Mouse (Mus musculus): ENCODE measurements around the gene Avil. TPM values are rescaled to one million over a fixed set of nuclear protein-coding genes. Genes with fewer than 3 reads are reported as not detected.

Avil gene
- polyA plus RNA-seq, 1 experiment: not detected

DNA sequence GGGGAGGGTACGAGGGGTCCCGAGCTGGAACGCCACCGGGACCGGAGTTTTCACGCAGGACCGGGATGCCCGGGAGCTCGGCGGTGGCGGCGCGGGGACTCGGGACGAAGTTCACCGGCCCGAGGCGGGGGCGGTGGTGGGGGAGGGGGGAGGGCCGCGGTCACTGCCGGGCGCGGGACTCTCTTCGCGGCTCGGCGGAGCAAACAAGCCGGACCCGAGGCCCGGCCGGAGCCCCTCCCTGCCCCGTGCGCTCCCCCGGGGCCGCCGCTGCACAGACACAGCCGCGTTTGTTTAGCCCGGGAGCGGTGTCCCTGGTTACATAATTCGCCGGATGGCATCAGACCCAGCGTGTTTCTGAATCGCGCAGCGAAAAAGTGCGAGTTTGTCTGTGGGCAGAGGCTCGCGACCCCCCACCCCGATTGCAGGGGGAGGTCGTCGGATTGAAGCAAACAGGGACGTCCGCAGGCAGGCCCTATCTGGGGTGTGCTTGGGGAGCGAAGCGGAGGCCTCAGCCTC is 20.8 kb upstream of the Avil start:
- peak overlapping the region; percentile 75 for H3K4me3 ChIP-seq (ENCODE audit: insufficient read depth, low read depth, low read length)
- H3K4me1 ChIP-seq (ENCODE audit: control insufficient read depth, insufficient read depth, low read length): peaks cover 28% of the 10 kb centered on the region
- under 1% methylated on average over 52 of the region's 57 CpGs for WGBS
- H3K27ac ChIP-seq (ENCODE audit: insufficient read depth, low read depth, low read length): peak overlapping the region; percentile 98
- TF ChIP-seq POLR2A (IDR thresholded peaks at IDR 0.05; ENCODE audit: insufficient read depth, low read depth, low read length) (no peak; the same call in 1 of the 2 replicates), CTCF (IDR thresholded peaks at IDR 0.05; ENCODE audit: insufficient read depth, low read depth, low read length) (no peak)

DNA sequence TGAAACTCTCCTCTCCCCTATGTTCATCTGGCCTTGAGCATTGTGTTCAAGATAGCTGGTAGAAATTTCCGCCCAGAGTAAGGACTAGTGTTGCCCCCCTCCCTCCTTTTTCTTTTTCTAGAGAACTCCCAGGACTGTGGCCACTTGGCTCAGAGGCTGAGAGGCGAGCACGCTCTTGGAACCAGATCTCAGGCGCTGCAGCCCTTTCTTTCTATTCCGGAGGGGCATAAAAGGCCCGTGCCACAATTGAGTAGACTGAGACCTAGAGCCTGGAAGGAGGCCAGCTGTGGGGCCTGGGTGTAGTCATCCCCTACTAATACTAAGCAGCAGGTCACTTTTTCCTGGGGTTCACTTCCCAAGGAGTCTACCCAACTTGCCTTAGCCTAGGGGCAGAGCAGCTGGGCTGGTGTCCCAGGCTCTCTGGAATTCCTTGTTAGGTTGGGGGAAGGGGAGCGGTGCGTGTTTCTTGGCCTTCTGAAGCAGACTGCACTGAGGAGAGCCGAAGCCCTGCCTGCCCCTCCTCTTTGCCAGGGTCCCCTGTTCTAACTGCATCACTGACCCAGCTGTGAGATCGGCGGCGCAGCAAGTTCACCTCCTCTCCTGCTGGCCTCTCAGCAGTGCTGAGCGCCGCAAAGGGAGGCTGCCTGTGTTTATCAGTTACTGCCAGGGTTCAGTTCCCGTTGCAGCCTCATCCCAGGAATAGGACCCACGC is 20.1 kb upstream of the Avil start:
- H3K4me3 ChIP-seq (ENCODE audit: insufficient read depth, low read depth, low read length): peak overlapping the region; percentile 75
- peaks cover 34% of the 10 kb centered on the region for H3K4me1 ChIP-seq (ENCODE audit: control insufficient read depth, insufficient read depth, low read length)
- TF ChIP-seq CTCF (IDR thresholded peaks at IDR 0.05; ENCODE audit: insufficient read depth, low read depth, low read length) (no peak), POLR2A (IDR thresholded peaks at IDR 0.05; ENCODE audit: insufficient read depth, low read depth, low read length) (no peak; the same call in 1 of the 2 replicates)
- under 1% methylated on average over 16 of the region's 16 CpGs for WGBS
- peak overlapping the region; percentile 90 for H3K27ac ChIP-seq (ENCODE audit: insufficient read depth, low read depth, low read length)

DNA sequence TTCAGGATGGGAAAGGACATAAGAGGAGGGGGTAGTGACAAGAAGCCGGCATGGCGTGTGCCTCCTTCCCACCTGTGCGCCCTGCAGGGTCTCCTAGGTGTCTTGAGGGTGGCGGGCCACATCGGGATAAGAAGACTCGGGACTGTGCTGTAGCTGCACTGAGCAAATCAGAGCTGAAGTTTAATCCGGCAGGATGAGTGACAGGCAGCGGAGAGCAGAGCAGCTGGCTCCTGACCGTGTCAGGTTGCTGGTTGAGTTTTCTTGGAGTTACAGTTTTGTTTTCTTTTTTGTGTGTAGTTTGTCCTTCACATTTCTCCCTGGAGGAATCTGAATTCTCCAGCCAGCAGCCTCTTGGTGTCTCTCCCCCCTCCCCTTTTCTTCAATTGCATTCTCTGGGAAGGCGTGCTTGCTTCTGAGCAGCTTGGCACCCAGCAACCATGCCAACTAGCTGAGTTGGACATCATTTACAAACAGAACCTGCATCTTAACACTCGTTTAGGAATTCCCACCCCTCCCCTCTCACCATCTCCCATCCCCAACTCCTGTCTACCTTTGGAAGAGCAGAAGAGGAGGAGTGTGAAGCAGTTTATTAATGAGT is 19.5 kb upstream of the Avil start:
- no peak for TF ChIP-seq POLR2A (IDR thresholded peaks at IDR 0.05; ENCODE audit: insufficient read depth, low read depth, low read length)
- TF ChIP-seq CTCF (IDR thresholded peaks at IDR 0.05; ENCODE audit: insufficient read depth, low read depth, low read length): no peak
- Histone ChIP-seq H3K27ac (ENCODE audit: insufficient read depth, low read depth, low read length) (peak overlapping the region; percentile 90), H3K4me1 (ENCODE audit: control insufficient read depth, insufficient read depth, low read length) (peaks cover 39% of the 10 kb centered on the region), H3K4me3 (ENCODE audit: insufficient read depth, low read depth, low read length) (peak overlapping the region; percentile 75)
- 7% methylated on average over 11 of the region's 11 CpGs for WGBS

DNA sequence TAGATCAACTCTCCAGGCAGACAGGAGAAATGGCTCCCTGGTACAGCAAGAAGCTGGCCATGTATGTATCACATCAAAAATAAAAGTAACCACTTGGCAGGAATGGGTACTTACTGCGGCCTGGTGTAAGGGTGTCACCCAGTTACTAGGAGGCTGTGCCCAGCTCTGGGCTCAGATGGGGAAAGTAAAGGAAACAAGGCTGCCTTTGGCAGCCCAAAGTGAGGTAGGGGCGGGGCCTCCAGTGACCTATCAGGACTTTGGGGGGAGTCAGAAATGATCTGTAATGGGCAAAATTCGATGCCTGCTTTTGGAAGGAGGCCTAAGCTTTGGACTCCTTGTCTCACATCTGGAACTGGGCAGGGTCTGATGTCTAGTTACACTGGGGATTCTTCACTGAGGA is 18.8 kb upstream of the Avil start:
- H3K4me1 ChIP-seq (ENCODE audit: control insufficient read depth, insufficient read depth, low read length): peaks cover 46% of the 10 kb centered on the region
- TF ChIP-seq POLR2A (IDR thresholded peaks at IDR 0.05; ENCODE audit: insufficient read depth, low read depth, low read length): no peak
- TF ChIP-seq CTCF (IDR thresholded peaks at IDR 0.05; ENCODE audit: insufficient read depth, low read depth, low read length): no peak
- peak overlapping the region; percentile 58 for H3K4me3 ChIP-seq (ENCODE audit: insufficient read depth, low read depth, low read length)
- WGBS: 18% methylated on average over 3 of the region's 3 CpGs
- H3K27ac ChIP-seq (ENCODE audit: insufficient read depth, low read depth, low read length): peak overlapping the region; percentile 84

DNA sequence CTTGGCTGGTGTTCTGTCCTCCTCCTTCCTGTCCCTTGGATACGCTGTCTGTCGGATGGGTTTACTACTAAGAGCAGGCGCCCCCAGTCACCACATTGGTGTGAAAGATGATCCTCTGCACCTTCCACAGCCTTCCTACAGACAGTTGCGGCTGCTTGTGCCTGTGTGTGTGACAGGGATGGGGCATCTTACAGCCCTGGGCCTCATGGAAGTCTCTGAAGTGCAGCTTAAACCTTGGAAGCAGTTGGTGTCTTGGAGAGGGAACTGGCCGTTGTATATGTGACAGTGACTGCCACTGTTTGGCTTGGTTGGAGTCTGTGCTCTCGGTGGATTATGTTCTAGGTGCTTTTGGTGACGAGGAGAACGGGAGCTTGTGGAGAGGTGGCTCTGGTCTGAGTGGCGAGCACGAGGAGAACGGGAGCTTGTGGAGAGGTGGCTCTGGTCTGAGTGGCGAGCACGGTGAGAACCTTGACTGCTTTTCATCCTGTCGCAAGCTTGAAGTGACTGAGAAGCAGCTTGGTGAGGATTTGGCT is 17.2 kb upstream of the Avil start:
- Histone ChIP-seq H3K27ac (ENCODE audit: insufficient read depth, low read depth, low read length) (peak overlapping the region; percentile 84), H3K4me3 (ENCODE audit: insufficient read depth, low read depth, low read length) (peak overlapping the region; percentile 40), H3K4me1 (ENCODE audit: control insufficient read depth, insufficient read depth, low read length) (peaks cover 56% of the 10 kb centered on the region)
- TF ChIP-seq CTCF (IDR thresholded peaks at IDR 0.05; ENCODE audit: insufficient read depth, low read depth, low read length) (no peak), POLR2A (IDR thresholded peaks at IDR 0.05; ENCODE audit: insufficient read depth, low read depth, low read length) (no peak)
- 7% methylated on average over 14 of the region's 14 CpGs for WGBS

DNA sequence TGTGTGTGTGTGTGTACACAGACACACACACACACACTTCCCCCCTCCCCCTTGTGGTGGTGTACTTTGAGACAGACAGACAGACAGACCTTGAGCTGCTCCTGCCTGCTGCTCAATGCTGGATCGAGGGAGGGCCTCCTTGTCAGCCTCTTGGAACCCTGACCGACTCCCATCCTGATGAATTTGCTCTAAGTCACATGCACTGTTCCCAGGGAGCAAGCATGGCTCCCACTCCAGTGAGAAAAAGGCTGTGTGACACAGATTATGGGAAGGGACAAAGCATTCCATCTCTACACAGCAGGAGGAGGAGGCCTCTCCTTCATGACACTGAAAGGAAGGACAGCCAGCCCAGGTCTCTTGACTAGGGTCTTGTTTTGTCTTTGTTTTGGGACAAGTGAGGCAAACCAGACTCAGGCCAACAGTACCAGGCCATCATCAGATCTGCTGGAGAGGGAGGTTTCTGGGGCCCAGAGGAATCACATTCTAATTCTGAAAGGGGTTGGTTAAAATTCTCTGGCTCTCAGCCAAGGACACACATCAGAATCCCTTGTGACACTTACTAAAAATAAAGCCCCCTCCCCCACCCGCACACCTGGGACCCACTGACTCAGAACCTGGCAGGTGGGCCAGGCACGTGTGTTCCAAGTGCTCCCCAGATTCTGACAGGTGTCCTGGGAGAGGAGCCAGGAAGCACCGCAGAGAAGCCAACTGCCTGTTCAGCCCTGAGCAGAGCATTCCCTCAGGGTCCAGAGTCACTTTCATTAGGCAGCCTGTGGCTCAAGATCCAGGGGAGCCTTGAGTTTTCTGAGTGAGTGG is 16.1 kb upstream of the Avil start:
- Histone ChIP-seq H3K4me3 (ENCODE audit: insufficient read depth, low read depth, low read length) (peak overlapping the region; percentile 15), H3K4me1 (ENCODE audit: control insufficient read depth, insufficient read depth, low read length) (peaks cover 67% of the 10 kb centered on the region), H3K27ac (ENCODE audit: insufficient read depth, low read depth, low read length) (peak overlapping the region; percentile 59)
- WGBS: 7% methylated on average over 5 of the region's 5 CpGs
- TF ChIP-seq POLR2A (IDR thresholded peaks at IDR 0.05; ENCODE audit: insufficient read depth, low read depth, low read length) (no peak), CTCF (IDR thresholded peaks at IDR 0.05; ENCODE audit: insufficient read depth, low read depth, low read length) (no peak)

DNA sequence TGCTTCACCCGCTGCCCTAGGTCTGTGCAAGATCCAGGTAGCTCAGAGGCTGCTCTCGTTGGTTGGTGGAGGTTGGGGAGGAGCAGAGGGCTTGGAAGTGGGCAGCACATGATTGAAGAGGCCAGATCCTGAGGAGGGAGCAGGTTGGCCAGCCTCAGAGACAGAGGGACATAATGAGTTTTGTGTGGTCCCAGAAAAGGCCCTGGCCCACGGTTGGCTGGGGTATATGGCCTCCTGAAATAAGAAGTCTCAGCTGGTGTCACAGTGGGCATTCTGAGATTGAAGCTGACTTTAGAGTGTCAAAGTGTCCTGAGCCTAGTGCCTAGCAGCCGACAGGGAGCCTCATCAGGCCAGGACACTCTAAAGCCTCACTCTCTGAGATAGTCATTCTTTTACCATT is 15.4 kb upstream of the Avil start:
- 36% methylated on average over 4 of the region's 4 CpGs for WGBS
- Histone ChIP-seq H3K27ac (ENCODE audit: insufficient read depth, low read depth, low read length) (peak overlapping the region; percentile 42; the same call in 1 of the 2 replicates), H3K4me1 (ENCODE audit: control insufficient read depth, insufficient read depth, low read length) (peaks cover 70% of the 10 kb centered on the region), H3K4me3 (ENCODE audit: insufficient read depth, low read depth, low read length) (no peak overlapping the region; the same call in 1 of the 2 replicates)
- TF ChIP-seq POLR2A (IDR thresholded peaks at IDR 0.05; ENCODE audit: insufficient read depth, low read depth, low read length) (no peak), CTCF (IDR thresholded peaks at IDR 0.05; ENCODE audit: insufficient read depth, low read depth, low read length) (no peak)

DNA sequence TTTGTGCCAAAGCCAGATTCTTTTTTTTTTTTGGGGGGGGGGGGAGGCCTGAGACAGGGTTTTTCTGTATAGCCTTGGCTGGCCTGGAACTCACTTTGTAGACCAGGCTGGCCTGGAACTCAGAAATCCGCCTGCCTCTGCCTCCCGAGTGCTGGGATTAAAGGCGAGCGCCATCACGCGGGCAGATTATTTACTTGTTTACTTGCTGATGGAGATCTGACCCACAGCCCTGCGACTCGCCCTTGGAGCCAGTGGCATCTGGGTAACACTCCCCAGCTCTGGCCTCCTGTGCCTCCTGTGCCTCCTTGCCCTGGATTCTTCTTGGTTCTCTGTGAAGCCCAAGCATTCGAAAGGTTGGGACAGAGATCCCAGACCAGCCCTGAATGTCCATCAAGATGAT is 14.9 kb upstream of the Avil start:
- H3K27ac ChIP-seq (ENCODE audit: insufficient read depth, low read depth, low read length): peak overlapping the region; percentile 38; the same call in 1 of the 2 replicates
- 79% methylated on average over 9 of the region's 9 CpGs for WGBS
- peaks cover 74% of the 10 kb centered on the region for H3K4me1 ChIP-seq (ENCODE audit: control insufficient read depth, insufficient read depth, low read length)
- TF ChIP-seq CTCF (IDR thresholded peaks at IDR 0.05; ENCODE audit: insufficient read depth, low read depth, low read length) (no peak), POLR2A (IDR thresholded peaks at IDR 0.05; ENCODE audit: insufficient read depth, low read depth, low read length) (no peak)
- no peak overlapping the region for H3K4me3 ChIP-seq (ENCODE audit: insufficient read depth, low read depth, low read length)

Data from olfactory bulb, adult 2 months (tissue).